Mouse (Mus musculus): ENCODE measurements around the gene Dpyd. TPM values are rescaled to one million over a fixed set of nuclear protein-coding genes. Genes with fewer than 3 reads are reported as not detected.

Dpyd gene
- polyA plus RNA-seq, 1 experiment from 2014 or later = 4.4 TPM

GRCm38 (mm10) chr3:119397205-119397604 lies 835.3 kb downstream of the Dpyd start:
- whole genome bisulfite sequencing = 51% methylated on average over 5 of the region's 5 CpGs
- Histone ChIP-seq H3K9me3 (no peaks in the 10 kb centered on the region), H3K27ac (replicated peaks) (no peak overlapping the region), H3K27me3 (peaks cover 14% of the 10 kb centered on the region), H3K4me3 (no peak overlapping the region), H3K9ac (replicated peaks) (no peak overlapping the region), H3K36me3 (no peaks in the 10 kb centered on the region), H3K4me2 (replicated peaks) (no peak overlapping the region), H3K4me1 (no peaks in the 10 kb centered on the region)
- no peak for ATAC-seq (ENCODE audit: low FRiP score, low read depth)

- no peaks in the 10 kb centered on the region for H3K27me3 ChIP-seq
- WGBS = 79% methylated on average over 7 of the region's 7 CpGs
- H3K9me3 ChIP-seq = no peaks in the 10 kb centered on the region
- H3K9ac ChIP-seq (replicated peaks) = no peak overlapping the region
- ATAC-seq (ENCODE audit: low FRiP score, low read depth) = no peak
- no peaks in the 10 kb centered on the region for H3K4me1 ChIP-seq
- no peak overlapping the region for H3K27ac ChIP-seq (replicated peaks)
- no peak overlapping the region for H3K4me2 ChIP-seq (replicated peaks)
- H3K36me3 ChIP-seq = no peaks in the 10 kb centered on the region
- no peak overlapping the region for H3K4me3 ChIP-seq
Measured at GRCm38 (mm10) chr3:119402836-119403728, 841.2 kb downstream of the Dpyd start.

GRCm38 (mm10) chr3:119419087-119419709 lies 857.3 kb downstream of the Dpyd start:
- Histone ChIP-seq H3K9ac (replicated peaks) (no peak overlapping the region), H3K4me1 (no peaks in the 10 kb centered on the region), H3K4me2 (replicated peaks) (no peak overlapping the region), H3K9me3 (no peaks in the 10 kb centered on the region), H3K27ac (replicated peaks) (no peak overlapping the region), H3K36me3 (no peaks in the 10 kb centered on the region), H3K27me3 (no peaks in the 10 kb centered on the region), H3K4me3 (no peak overlapping the region)
- no peak for ATAC-seq (ENCODE audit: low FRiP score, low read depth)
- 85% methylated on average over 9 of the region's 9 CpGs for WGBS

GRCm38 (mm10) chr3:119419745-119420144 lies 857.8 kb downstream of the Dpyd start:
- Histone ChIP-seq H3K9me3 (no peaks in the 10 kb centered on the region), H3K4me1 (no peaks in the 10 kb centered on the region), H3K36me3 (no peaks in the 10 kb centered on the region), H3K9ac (replicated peaks) (no peak overlapping the region), H3K27ac (replicated peaks) (no peak overlapping the region), H3K4me3 (no peak overlapping the region), H3K4me2 (replicated peaks) (no peak overlapping the region), H3K27me3 (no peaks in the 10 kb centered on the region)
- ATAC-seq (ENCODE audit: low FRiP score, low read depth) = no peak
- WGBS = 92% methylated on average over 2 of the region's 2 CpGs

GRCm38 (mm10) chr3:119431339-119431738 lies 869.4 kb downstream of the Dpyd start:
- no peak overlapping the region for H3K9ac ChIP-seq (replicated peaks)
- H3K4me1 ChIP-seq = no peaks in the 10 kb centered on the region
- H3K27me3 ChIP-seq = no peaks in the 10 kb centered on the region
- H3K27ac ChIP-seq (replicated peaks) = no peak overlapping the region
- H3K4me3 ChIP-seq = no peak overlapping the region
- WGBS = 80% methylated on average over 8 of the region's 8 CpGs
- ATAC-seq (ENCODE audit: low FRiP score, low read depth) = 0 out of 2 replicates have a peak, but pooled peaks have one; percentile 30
- H3K36me3 ChIP-seq = no peaks in the 10 kb centered on the region
- no peak overlapping the region for H3K4me2 ChIP-seq (replicated peaks)
- no peaks in the 10 kb centered on the region for H3K9me3 ChIP-seq

GRCm38 (mm10) chr3:119431757-119432156 lies 869.8 kb downstream of the Dpyd start:
- no peaks in the 10 kb centered on the region for H3K36me3 ChIP-seq
- H3K4me2 ChIP-seq (replicated peaks) = no peak overlapping the region
- H3K4me3 ChIP-seq = no peak overlapping the region
- no peak overlapping the region for H3K27ac ChIP-seq (replicated peaks)
- H3K9ac ChIP-seq (replicated peaks) = no peak overlapping the region
- H3K4me1 ChIP-seq = no peaks in the 10 kb centered on the region
- H3K27me3 ChIP-seq = no peaks in the 10 kb centered on the region
- no peak for ATAC-seq (ENCODE audit: low FRiP score, low read depth)
- WGBS = 87% methylated on average over 7 of the region's 7 CpGs
- H3K9me3 ChIP-seq = no peaks in the 10 kb centered on the region

- no peak for ATAC-seq (ENCODE audit: low FRiP score, low read depth)
Measured at GRCm38 (mm10) chr3:119447559-119447958, 885.6 kb downstream of the Dpyd start.

GRCm38 (mm10) chr3:119464073-119464472 lies 902.1 kb downstream of the Dpyd start:
- Histone ChIP-seq H3K9me3 (no peaks in the 10 kb centered on the region), H3K4me2 (replicated peaks) (no peak overlapping the region), H3K4me3 (no peak overlapping the region), H3K4me1 (peaks cover 10% of the 10 kb centered on the region), H3K9ac (replicated peaks) (no peak overlapping the region), H3K27me3 (peaks cover 13% of the 10 kb centered on the region), H3K36me3 (no peaks in the 10 kb centered on the region), H3K27ac (replicated peaks) (no peak overlapping the region)
- ATAC-seq (ENCODE audit: low FRiP score, low read depth) = peak; percentile 65
- 34% methylated on average over 2 of the region's 2 CpGs for WGBS

More at GRCm38 (mm10) chr3:119447559-119447958, 885.6 kb downstream of the Dpyd start:
- no peak overlapping the region for H3K9ac ChIP-seq (replicated peaks)
- WGBS = 77% methylated on average over 2 of the region's 2 CpGs
- H3K9me3 ChIP-seq = no peaks in the 10 kb centered on the region
- no peaks in the 10 kb centered on the region for H3K36me3 ChIP-seq
- no peak overlapping the region for H3K27ac ChIP-seq (replicated peaks)
- H3K4me2 ChIP-seq (replicated peaks) = no peak overlapping the region
- H3K4me3 ChIP-seq = no peak overlapping the region
- H3K27me3 ChIP-seq = no peaks in the 10 kb centered on the region
- H3K4me1 ChIP-seq = no peaks in the 10 kb centered on the region

GRCm38 (mm10) chr3:119464479-119464878 lies 902.5 kb downstream of the Dpyd start:
- WGBS = 7% methylated on average over 1 of the region's 1 CpGs
- Histone ChIP-seq H3K36me3 (no peaks in the 10 kb centered on the region), H3K27me3 (peaks cover 13% of the 10 kb centered on the region), H3K4me3 (no peak overlapping the region), H3K9me3 (no peaks in the 10 kb centered on the region), H3K4me2 (replicated peaks) (no peak overlapping the region), H3K4me1 (peaks cover 10% of the 10 kb centered on the region), H3K9ac (replicated peaks) (no peak overlapping the region), H3K27ac (replicated peaks) (no peak overlapping the region)
- peak; percentile 86 for ATAC-seq (ENCODE audit: low FRiP score, low read depth)

- Histone ChIP-seq H3K4me1 (peaks cover 10% of the 10 kb centered on the region), H3K27me3 (peaks cover 23% of the 10 kb centered on the region), H3K27ac (replicated peaks) (no peak overlapping the region), H3K4me2 (replicated peaks) (no peak overlapping the region), H3K36me3 (no peaks in the 10 kb centered on the region), H3K9me3 (no peaks in the 10 kb centered on the region), H3K4me3 (no peak overlapping the region), H3K9ac (replicated peaks) (no peak overlapping the region)
- WGBS = 62% methylated on average over 2 of the region's 2 CpGs
- ATAC-seq (ENCODE audit: low FRiP score, low read depth) = no peak
Measured at GRCm38 (mm10) chr3:119467723-119468122, 905.8 kb downstream of the Dpyd start.

Measured in midbrain, embryonic 12.5 days (tissue).